Mouse (Mus musculus) testis, postnatal 14 days (tissue): ENCODE measurements at regions not wholly inside any gene's neighbourhood (a gene's known extent, or its start where the extent isn't known, plus 50 kb on each side); places are given as distances from the start of the nearest gene placed in this dataset.

ENCODE experiments used
- DNase-seq: peaks from one replicate; pipeline ENCODE4 v3.0.0; 2021; ENCODE audit warnings: low spot score

GRCm38 (mm10) chr7:72027006-72027405 is 279.4 kb downstream of the Mctp2 start:
- DNase-seq: no peak

- DNase-seq: no peak
These were observed 297.3 kb downstream of the Mctp2 start for GRCm38 (mm10) chr7:72009115-72009514.

- DNase-seq: no peak
These were observed 302.1 kb downstream of the Mctp2 start for GRCm38 (mm10) chr7:72004311-72004710.

GRCm38 (mm10) chr7:71992526-71992925 is 313.9 kb downstream of the Mctp2 start:
- DNase-seq: no peak

- DNase-seq: no peak
These were observed 314.6 kb downstream of the Mctp2 start for GRCm38 (mm10) chr7:71991835-71992234.

GRCm38 (mm10) chr7:71991206-71991605 is 315.2 kb downstream of the Mctp2 start:
- DNase-seq: no peak

GRCm38 (mm10) chr7:71966015-71966414 is 340.4 kb downstream of the Mctp2 start:
- DNase-seq: no peak

- no peak for DNase-seq
These were observed 343.0 kb downstream of the Mctp2 start for GRCm38 (mm10) chr7:71963456-71963855.

GRCm38 (mm10) chr7:71962851-71963250 is 343.6 kb downstream of the Mctp2 start:
- DNase-seq: no peak

GRCm38 (mm10) chr7:71960453-71961230 is 345.8 kb downstream of the Mctp2 start:
- peak; percentile 60 for DNase-seq

GRCm38 (mm10) chr7:71946548-71946947 is 359.9 kb downstream of the Mctp2 start:
- DNase-seq: no peak

- DNase-seq: no peak
These were observed 363.0 kb downstream of the Mctp2 start for GRCm38 (mm10) chr7:71943078-71944042.

GRCm38 (mm10) chr7:71937731-71938130 is 368.7 kb downstream of the Mctp2 start:
- no peak for DNase-seq

- no peak for DNase-seq
These were observed 369.7 kb downstream of the Mctp2 start for GRCm38 (mm10) chr7:71936690-71937089.
